8 mouse cellular contexts compared by ENCODE assay signal in the genomic region with DNA sequence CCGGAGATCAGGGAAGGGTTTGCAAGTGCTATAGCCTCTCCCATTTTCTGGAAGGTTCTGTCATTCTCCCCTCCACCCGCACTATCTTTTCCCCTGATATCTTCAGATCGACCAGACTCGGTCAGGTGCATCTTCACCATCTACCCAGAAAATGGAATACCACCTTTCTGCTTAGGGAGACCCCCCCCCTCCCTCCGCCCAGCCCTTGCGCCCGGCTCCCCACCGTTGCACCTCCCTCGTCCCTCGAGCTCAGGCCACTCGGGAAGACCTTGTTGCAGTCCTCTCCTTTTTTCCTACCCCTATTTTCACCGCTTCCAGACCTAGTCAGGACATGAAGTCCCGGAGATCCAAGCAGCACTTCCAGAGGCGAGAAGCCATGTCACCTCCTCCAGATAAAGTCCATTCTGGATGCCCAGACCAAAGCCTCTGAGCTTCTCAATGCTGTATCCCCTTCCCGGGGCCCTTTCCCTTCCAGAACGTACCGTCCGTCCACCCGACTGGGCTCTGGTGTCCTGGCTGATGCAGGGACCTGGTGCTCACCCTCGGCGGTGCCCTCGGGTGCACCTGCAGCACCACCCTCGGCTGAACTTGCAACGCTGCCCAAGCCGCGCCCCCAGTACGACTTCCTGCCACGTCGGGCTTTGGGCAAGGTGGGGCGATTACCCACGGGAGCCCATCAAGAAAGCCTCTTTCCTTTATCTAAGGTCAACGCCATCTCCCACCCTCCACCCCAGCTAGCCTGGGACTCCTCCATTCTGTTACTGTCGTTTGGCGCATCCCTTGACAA. TPM values are rescaled to one million over a fixed set of nuclear protein-coding genes. Genes with fewer than 3 reads are reported as not detected.
DNase-seq lines count a peak whose midpoint lies in the region; ATAC-seq lines count a peak whose summit lies in the region.

Slc35c1 (minus strand) TSS at position 618 of the 787 bp plus-strand sequence.

- peak within 1 kb of the TSS; percentile 80 for H3K9ac ChIP-seq in heart, embryonic 14.5 days (ENCODE audit: low read length)
- peak within 1 kb of the TSS; percentile 79 for H3K9ac ChIP-seq in kidney, embryonic 16.5 days (replicated peaks; ENCODE audit: low read length)
- peak within 1 kb of the TSS; percentile 77 for H3K9ac ChIP-seq in liver, embryonic 16.5 days (ENCODE audit: low read depth, low read length)
- peak within 1 kb of the TSS; percentile 73 for H3K9ac ChIP-seq in neural tube, embryonic 11.5 days (ENCODE audit: low read length)

- peak within 1 kb of the TSS; percentile 90 to 93 for H3K4me3 ChIP-seq in heart, embryonic 14.5 days (ENCODE audit: control insufficient read depth in 1 of 2, insufficient read depth in 1 of 2, low read depth in 1 of 2, low read length in 2 of 2)
- peak within 1 kb of the TSS; percentile 81 for H3K4me3 ChIP-seq in kidney, embryonic 16.5 days (ENCODE audit: low read length)
- H3K4me3 ChIP-seq in liver, embryonic 16.5 days (ENCODE audit: low read depth, low read length) = peak within 1 kb of the TSS; percentile 73
- H3K4me3 ChIP-seq in neural tube, embryonic 11.5 days (ENCODE audit: low read depth, low read length) = peak within 1 kb of the TSS; percentile 80

- no peaks in the 10 kb centered on the region for H3K36me3 ChIP-seq in heart, embryonic 14.5 days (ENCODE audit: control insufficient read depth, insufficient read depth, low read length)
- H3K36me3 ChIP-seq in kidney, embryonic 16.5 days (ENCODE audit: insufficient read depth, low read length) = no peaks in the 10 kb centered on the region
- no peaks in the 10 kb centered on the region for H3K36me3 ChIP-seq in liver, embryonic 16.5 days (ENCODE audit: control insufficient read depth, insufficient read depth)
- H3K36me3 ChIP-seq in neural tube, embryonic 11.5 days (ENCODE audit: control insufficient read depth, insufficient read depth, low read length) = no peaks in the 10 kb centered on the region

- no peaks in the 10 kb centered on the region for H3K9me3 ChIP-seq in heart, embryonic 14.5 days (ENCODE audit: control insufficient read depth, low read length)
- no peaks in the 10 kb centered on the region for H3K9me3 ChIP-seq in kidney, embryonic 16.5 days (ENCODE audit: low read length)
- H3K9me3 ChIP-seq in liver, embryonic 16.5 days (replicated peaks; ENCODE audit: control insufficient read depth, low read length) = no peaks in the 10 kb centered on the region
- H3K9me3 ChIP-seq in neural tube, embryonic 11.5 days (ENCODE audit: control insufficient read depth, low read length) = no peaks in the 10 kb centered on the region

- 0 out of 2 replicates have a peak, but pooled peaks have one; percentile 5 for ATAC-seq in heart, embryonic 14.5 days (ENCODE audit: insufficient number of reproducible peaks, insufficient read depth, low FRiP score, low read depth)
- peak; percentile 30; the same call in 1 of the 2 replicates for ATAC-seq in kidney, embryonic 16.5 days (ENCODE audit: low FRiP score, low TSS enrichment)
- ATAC-seq in liver, embryonic 16.5 days (ENCODE audit: low read depth) = no peak
- ATAC-seq in neural tube, embryonic 11.5 days (ENCODE audit: insufficient read depth, low FRiP score, low TSS enrichment) = peak; percentile 20; the same call in 1 of the 2 replicates

- peaks cover 9 to 29% of the 10 kb centered on the region in 2 experiments for H3K4me1 ChIP-seq in heart, embryonic 14.5 days (ENCODE audit: control insufficient read depth in 2 of 2, insufficient read depth in 2 of 2, low read length in 2 of 2)
- peaks cover 14% of the 10 kb centered on the region for H3K4me1 ChIP-seq in kidney, embryonic 16.5 days (ENCODE audit: insufficient read depth, low read length)
- peaks cover 37% of the 10 kb centered on the region for H3K4me1 ChIP-seq in liver, embryonic 16.5 days (ENCODE audit: control insufficient read depth, low read depth, low read length)
- peaks cover 13% of the 10 kb centered on the region for H3K4me1 ChIP-seq in neural tube, embryonic 11.5 days (ENCODE audit: control insufficient read depth, insufficient read depth, low read length)

- peak; percentile 19 for DNase-seq in right cerebral cortex, postnatal 14 days
- no peak for DNase-seq in right cerebral cortex, postnatal 25 days
- DNase-seq in cerebellum, postnatal 25 days = peak; percentile 55 to 65
- DNase-seq in neural tube, embryonic 11.5 days (ENCODE audit: low spot score) = peak; percentile 13
- peak; percentile 46 for DNase-seq in urinary bladder, postnatal 25 days (ENCODE audit: low spot score)

- WGBS in heart, embryonic 14.5 days = 1% methylated on average over 34 of the region's 34 CpGs
- under 1% methylated on average over 34 of the region's 34 CpGs for WGBS in kidney, embryonic 16.5 days
- 3% methylated on average over 34 of the region's 34 CpGs for WGBS in liver, embryonic 16.5 days (ENCODE audit: insufficient replicate concordance)
- under 1% methylated on average over 34 of the region's 34 CpGs for WGBS in neural tube, embryonic 11.5 days

- peak within 1 kb of the TSS; percentile 99 for H3K4me2 ChIP-seq in heart, embryonic 14.5 days (ENCODE audit: low read length)
- H3K4me2 ChIP-seq in kidney, embryonic 16.5 days (replicated peaks; ENCODE audit: low read depth, low read length) = peak within 1 kb of the TSS; percentile 97
- H3K4me2 ChIP-seq in liver, embryonic 16.5 days (ENCODE audit: low read depth, low read length) = peak within 1 kb of the TSS; percentile 91
- H3K4me2 ChIP-seq in neural tube, embryonic 11.5 days (ENCODE audit: low read depth) = peak within 1 kb of the TSS; percentile 93

- peak within 1 kb of the TSS; percentile 28 to 75 for H3K27ac ChIP-seq in heart, embryonic 14.5 days (replicated peaks in 1 of 2; ENCODE audit: control insufficient read depth in 1 of 2, insufficient read depth in 1 of 2, low read depth in 2 of 2, low read length in 2 of 2)
- H3K27ac ChIP-seq in kidney, embryonic 16.5 days (ENCODE audit: low read length) = peak within 1 kb of the TSS; percentile 61
- H3K27ac ChIP-seq in liver, embryonic 16.5 days (ENCODE audit: low read length) = peak within 1 kb of the TSS; percentile 42
- no peak within 1 kb of the TSS for H3K27ac ChIP-seq in neural tube, embryonic 11.5 days (ENCODE audit: low read depth, low read length)

- peaks cover 4% of the 10 kb centered on the region; the same call in 1 of the 2 replicates for H3K27me3 ChIP-seq in heart, embryonic 14.5 days (ENCODE audit: control insufficient read depth, insufficient read depth, low read length)
- H3K27me3 ChIP-seq in kidney, embryonic 16.5 days (ENCODE audit: insufficient read depth, low read length) = peaks cover 12% of the 10 kb centered on the region
- no peaks in the 10 kb centered on the region; the same call in none of the 2 replicates for H3K27me3 ChIP-seq in liver, embryonic 16.5 days (ENCODE audit: control insufficient read depth, insufficient read depth, low read depth, low read length)
- peaks cover 10% of the 10 kb centered on the region for H3K27me3 ChIP-seq in neural tube, embryonic 11.5 days (ENCODE audit: control insufficient read depth, insufficient read depth, low read length)

RNA-seq across cellular contexts. Expression of gene Slc35c1, which starts in this region (rescaled TPM):
- 6.7 and 7.1 TPM in 2 replicates for polyA plus RNA-seq in heart, embryonic 14.5 days (2014; fragmentation: Nextera tagmentation; extraction: Ambion mirVana)
- 20.7 and 21.6 TPM in 2 replicates for polyA plus RNA-seq in kidney, embryonic 16.5 days (2015; fragmentation: Nextera tagmentation; extraction: Ambion mirVana)
- 10.2 and 12.3 TPM in 2 replicates for polyA plus RNA-seq in liver, embryonic 16.5 days (2015; fragmentation: Nextera tagmentation; extraction: Ambion mirVana)
- polyA plus RNA-seq in neural tube, embryonic 11.5 days (2014; fragmentation: Nextera tagmentation; extraction: Ambion mirVana) = 12.7 TPM in 2 replicates
